Mouse (Mus musculus) retina, postnatal 7 days (tissue): ENCODE results near the gene C2cd3.

Source experiments
- DNase-seq: peaks from one replicate; pipeline ENCODE4 v3.0.0-alpha.2; 2012; ENCODE audit warnings: low read depth, low spot score

Gene C2cd3

GRCm38 (mm10) chr7:100371495-100372451, at the start of gene C2cd3, which contains the start of gene Ppme1:
C2cd3 (plus strand) TSS chr7:100372233.
Ppme1 (minus strand) TSS chr7:100372307.
- peak; percentile 99 for DNase-seq

- no peak for DNase-seq
Observed at GRCm38 (mm10) chr7:100323721-100324120, 48.3 kb upstream of the C2cd3 start.

- DNase-seq: no peak
Observed at GRCm38 (mm10) chr7:100325482-100325881, 46.6 kb upstream of the C2cd3 start.

- no peak for DNase-seq
Observed at GRCm38 (mm10) chr7:100327514-100327913, 44.5 kb upstream of the C2cd3 start.

GRCm38 (mm10) chr7:100328636-100329035, 43.4 kb upstream of the C2cd3 start:
- DNase-seq: no peak

- no peak for DNase-seq
Observed at GRCm38 (mm10) chr7:100331269-100331668, 40.8 kb upstream of the C2cd3 start.

GRCm38 (mm10) chr7:100335921-100336320, 36.1 kb upstream of the C2cd3 start:
- DNase-seq: no peak

- DNase-seq: no peak
Observed at GRCm38 (mm10) chr7:100354984-100355383, 17.0 kb upstream of the C2cd3 start.

GRCm38 (mm10) chr7:100356324-100356723, 15.7 kb upstream of the C2cd3 start:
- no peak for DNase-seq

GRCm38 (mm10) chr7:100356768-100357167, 15.3 kb upstream of the C2cd3 start:
- no peak for DNase-seq

GRCm38 (mm10) chr7:100357856-100358255, 14.2 kb upstream of the C2cd3 start:
- no peak for DNase-seq

GRCm38 (mm10) chr7:100363162-100363561, 8.9 kb upstream of the C2cd3 start:
- no peak for DNase-seq

GRCm38 (mm10) chr7:100364888-100365287, 7.1 kb upstream of the C2cd3 start:
- DNase-seq: no peak

- no peak for DNase-seq
Observed at GRCm38 (mm10) chr7:100372452-100372980, 483 bp downstream of the C2cd3 start.

- DNase-seq: no peak
Observed at GRCm38 (mm10) chr7:100378257-100378656, 6.2 kb downstream of the C2cd3 start.

GRCm38 (mm10) chr7:100381161-100381560, 9.1 kb downstream of the C2cd3 start:
- DNase-seq: no peak

- DNase-seq: no peak
Observed at GRCm38 (mm10) chr7:100383207-100383606, 11.2 kb downstream of the C2cd3 start.

GRCm38 (mm10) chr7:100388174-100388573, 16.1 kb downstream of the C2cd3 start:
- no peak for DNase-seq

GRCm38 (mm10) chr7:100390166-100390565, 18.1 kb downstream of the C2cd3 start:
- no peak for DNase-seq

- no peak for DNase-seq
Observed at GRCm38 (mm10) chr7:100392265-100392664, 20.2 kb downstream of the C2cd3 start.

GRCm38 (mm10) chr7:100399231-100399913, 27.3 kb downstream of the C2cd3 start:
- no peak for DNase-seq

GRCm38 (mm10) chr7:100400899-100401539, 29.0 kb downstream of the C2cd3 start:
- no peak for DNase-seq
